Mouse (Mus musculus) liver, embryonic 11.5 days (tissue): ENCODE data around the gene Col23a1. TPM values are rescaled to one million over a fixed set of nuclear protein-coding genes. Genes with fewer than 3 reads are reported as not detected.

Source experiments
- ATAC-seq: fragments of 200-750 bp; cut with Nextera tagmentation; replicated peaks from 2 replicates; pipeline ENCODE4 v1.8.0; 2017; ENCODE audit warnings: moderate number of reproducible peaks, mild to moderate bottlenecking, moderate TSS enrichment, moderate library complexity; ENCODE audit not compliant: low FRiP score
- DNase-seq: peaks from one replicate; pipeline ENCODE4 v3.0.0-alpha.2; 2017; ENCODE audit warnings: low spot score
- H3K27ac ChIP-seq: fragments of 300-500 bp; sonication (generic); 2 replicates; pipeline ENCODE4 v1.5.1; 2014; ENCODE audit warnings: mild to moderate bottlenecking, low read depth, low read length, control low read depth
- H3K27me3 ChIP-seq: fragments of 300-500 bp; sonication (generic); replicated peaks from 2 replicates; pipeline ENCODE4 v1.6.1; 2014; ENCODE audit warnings: low read length, mixed read lengths; ENCODE audit not compliant: control insufficient read depth, insufficient read depth
- H3K36me3 ChIP-seq: fragments of 300-500 bp; sonication (generic); 2 replicates; pipeline ENCODE4 v1.6.1; 2014; ENCODE audit warnings: mild to moderate bottlenecking, low read length, moderate library complexity, mixed read lengths; ENCODE audit not compliant: control insufficient read depth, insufficient read depth
- H3K4me1 ChIP-seq: fragments of 300-500 bp; sonication (generic); replicated peaks from 2 replicates; pipeline ENCODE4 v1.6.1; 2014; ENCODE audit warnings: low read length, mixed read lengths; ENCODE audit not compliant: control insufficient read depth, insufficient read depth
- H3K4me2 ChIP-seq: fragments of 300-500 bp; sonication (generic); 2 replicates; pipeline ENCODE4 v1.6.1; 2014; ENCODE audit warnings: mild to moderate bottlenecking, control low read depth, moderate library complexity
- H3K4me3 ChIP-seq: fragments of 300-500 bp; sonication (generic); 2 replicates; pipeline ENCODE4 v1.5.1; 2014; ENCODE audit warnings: low read depth, low read length, control low read depth
- H3K9ac ChIP-seq: fragments of 300-500 bp; sonication (generic); 2 replicates; pipeline ENCODE4 v1.6.1; 2014; ENCODE audit warnings: low read depth, low read length, control low read depth
- H3K9me3 ChIP-seq: fragments of 300-500 bp; sonication (generic); 2 replicates; pipeline ENCODE4 v1.6.1; 2016; ENCODE audit warnings: low read length, inconsistent platforms, mixed read lengths; ENCODE audit not compliant: control insufficient read depth
- WGBS: fragments of 180-500 bp; shearing (Covaris S2); extraction: QIAGEN DNeasy Blood & Tissue Kit; methylation state at CpG from one replicate; pipeline ENCODE4 v1.1.7; 2014; 5-methylcytosine and 5-hydroxymethylcytosine counted together
- polyA plus RNA-seq: library from polyadenylated mRNA; unstranded; fragments of >200 nt; fragmentation: Nextera tagmentation; extraction: Ambion mirVana; gene quantifications from 2 replicates; pipeline ENCODE4 v1.2.1, GENCODE M21; 2014

Gene Col23a1
- polyA plus RNA-seq, 1 experiment from 2014 or later = 2.0 TPM

- Histone ChIP-seq H3K27me3 (no peaks in the 10 kb centered on the region), H3K4me3 (no peak overlapping the region), H3K9ac (no peak overlapping the region), H3K27ac (no peak overlapping the region), H3K9me3 (no peaks in the 10 kb centered on the region), H3K4me1 (no peaks in the 10 kb centered on the region; the same call in 1 of the 2 replicates), H3K36me3 (no peaks in the 10 kb centered on the region), H3K4me2 (no peak overlapping the region)
- ATAC-seq (no peak), DNase-seq (no peak)
- 74% methylated on average over 7 of the region's 7 CpGs for WGBS
Observed at GRCm38 (mm10) chr11:51338416-51338815, 48.7 kb downstream of the Col23a1 start.

DNA sequence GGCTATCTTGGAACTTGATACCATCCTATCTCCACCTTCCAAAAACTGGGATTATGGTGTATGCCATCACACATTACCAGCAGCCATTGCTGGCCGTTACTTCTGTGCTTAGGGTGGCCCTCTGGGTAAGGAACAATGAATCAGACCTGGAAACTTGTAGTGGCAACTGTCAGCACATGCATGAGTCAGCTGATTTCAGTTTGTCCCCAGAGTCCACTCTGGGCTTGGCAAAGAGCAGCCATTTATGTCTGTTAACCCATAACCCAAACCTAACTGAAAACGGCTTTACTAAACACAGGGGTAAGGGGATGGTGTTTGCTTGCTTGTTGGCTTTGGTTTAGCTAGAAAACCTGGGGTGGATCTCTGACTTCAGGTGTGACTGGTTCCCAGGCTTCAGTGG is 51.4 kb downstream of the Col23a1 start:
- ATAC-seq (no peak), DNase-seq (no peak)
- Histone ChIP-seq H3K27me3 (no peaks in the 10 kb centered on the region), H3K4me2 (no peak overlapping the region), H3K36me3 (no peaks in the 10 kb centered on the region), H3K4me3 (no peak overlapping the region), H3K4me1 (no peaks in the 10 kb centered on the region; the same call in 1 of the 2 replicates), H3K27ac (no peak overlapping the region), H3K9me3 (no peaks in the 10 kb centered on the region), H3K9ac (no peak overlapping the region)
- 72% methylated on average over 2 of the region's 2 CpGs for WGBS

DNA sequence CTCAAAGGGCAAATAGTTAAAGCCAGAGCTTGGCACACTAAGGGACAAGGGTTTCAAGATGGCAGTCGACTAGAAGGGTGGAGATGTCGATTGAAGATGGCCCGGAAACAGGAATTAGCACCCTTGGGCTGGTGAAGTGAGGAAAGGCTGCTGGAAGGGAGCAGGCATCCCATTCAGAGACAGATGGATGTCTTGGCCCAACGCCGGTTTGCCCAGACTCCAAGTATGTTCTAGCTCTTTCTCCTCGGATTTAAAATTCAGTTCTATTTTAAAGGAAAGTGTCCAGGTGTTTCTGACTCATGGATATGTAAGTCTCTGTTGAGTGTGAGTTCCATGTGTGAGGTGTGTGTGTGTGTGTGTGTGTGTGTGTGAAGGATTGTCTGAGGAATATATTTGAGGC is 53.1 kb downstream of the Col23a1 start:
- no peak for ATAC-seq
- no peaks in the 10 kb centered on the region; the same call in 1 of the 2 replicates for H3K4me1 ChIP-seq
- no peak overlapping the region for H3K9ac ChIP-seq
- H3K4me3 ChIP-seq = no peak overlapping the region
- H3K27ac ChIP-seq = no peak overlapping the region
- no peaks in the 10 kb centered on the region for H3K36me3 ChIP-seq
- 83% methylated on average over 6 of the region's 6 CpGs for WGBS
- H3K27me3 ChIP-seq = no peaks in the 10 kb centered on the region
- no peaks in the 10 kb centered on the region for H3K9me3 ChIP-seq
- no peak overlapping the region for H3K4me2 ChIP-seq
- DNase-seq = no peak

GRCm38 (mm10) chr11:51343312-51343711 is 53.6 kb downstream of the Col23a1 start:
- Histone ChIP-seq H3K27ac (no peak overlapping the region), H3K36me3 (no peaks in the 10 kb centered on the region), H3K27me3 (no peaks in the 10 kb centered on the region), H3K9ac (no peak overlapping the region), H3K9me3 (no peaks in the 10 kb centered on the region), H3K4me3 (no peak overlapping the region), H3K4me2 (no peak overlapping the region), H3K4me1 (no peaks in the 10 kb centered on the region; the same call in 1 of the 2 replicates)
- WGBS = 73% methylated on average over 4 of the region's 4 CpGs
- ATAC-seq = no peak
- DNase-seq = no peak

DNA sequence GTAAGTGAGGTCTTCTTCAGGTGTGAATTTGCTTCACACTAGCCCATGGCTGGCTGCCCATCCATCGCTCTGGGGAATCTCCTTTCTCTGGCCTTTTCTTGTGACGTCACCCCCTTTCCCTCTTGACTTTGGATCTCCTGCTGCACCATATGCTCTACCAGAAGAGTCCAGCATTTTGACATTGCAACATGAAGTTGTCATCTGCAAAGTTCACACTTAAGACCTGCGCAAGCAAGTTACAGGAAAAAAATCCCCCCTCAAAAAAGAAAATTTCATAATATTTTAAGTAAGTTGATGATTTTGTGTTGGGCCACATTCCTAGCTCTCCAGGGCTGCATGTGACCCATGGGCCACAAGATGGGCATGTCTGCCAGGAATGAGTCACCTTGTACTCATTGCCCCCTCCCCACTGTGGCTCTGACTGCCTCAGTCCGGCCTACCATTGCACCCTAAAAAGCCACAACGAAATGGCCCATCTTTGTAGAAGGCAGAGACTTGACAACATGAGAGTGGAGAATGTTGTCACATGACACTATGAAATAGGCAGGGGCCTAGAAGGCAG is 54.1 kb downstream of the Col23a1 start:
- no peaks in the 10 kb centered on the region; the same call in 1 of the 2 replicates for H3K4me1 ChIP-seq
- H3K27me3 ChIP-seq = no peaks in the 10 kb centered on the region
- H3K4me2 ChIP-seq = no peak overlapping the region
- no peak overlapping the region for H3K4me3 ChIP-seq
- 83% methylated on average over 5 of the region's 5 CpGs for WGBS
- no peak for ATAC-seq
- H3K9ac ChIP-seq = no peak overlapping the region
- H3K36me3 ChIP-seq = no peaks in the 10 kb centered on the region
- no peak overlapping the region for H3K27ac ChIP-seq
- DNase-seq = no peak
- H3K9me3 ChIP-seq = no peaks in the 10 kb centered on the region

- no peak for ATAC-seq
- no peak for DNase-seq
- Histone ChIP-seq H3K9ac (no peak overlapping the region), H3K4me3 (no peak overlapping the region), H3K27ac (no peak overlapping the region), H3K4me1 (no peaks in the 10 kb centered on the region; the same call in 1 of the 2 replicates), H3K9me3 (no peaks in the 10 kb centered on the region), H3K4me2 (no peak overlapping the region), H3K27me3 (no peaks in the 10 kb centered on the region), H3K36me3 (no peaks in the 10 kb centered on the region)
- WGBS = 87% methylated on average over 21 of the region's 21 CpGs
Observed at GRCm38 (mm10) chr11:51345481-51346465, 56.1 kb downstream of the Col23a1 start.

DNA sequence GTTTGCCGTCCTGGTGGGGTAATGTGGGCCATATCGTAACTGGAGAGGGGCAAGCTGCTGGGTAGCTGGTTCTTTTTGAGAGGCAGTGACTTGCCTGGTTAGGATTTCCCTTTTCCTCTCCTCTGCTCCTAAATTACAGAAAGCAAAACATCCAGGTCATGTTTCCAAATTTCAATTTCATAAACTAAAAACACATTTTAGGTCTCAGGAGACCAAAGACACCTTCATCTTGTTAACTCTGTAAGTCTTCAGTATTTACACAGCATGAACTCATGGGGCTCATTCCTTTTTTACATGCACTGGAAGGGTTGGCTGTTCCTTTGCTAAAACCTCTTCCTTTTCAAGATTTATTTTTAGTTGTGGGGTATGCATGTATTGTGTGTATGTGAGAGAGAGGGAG is 58.0 kb downstream of the Col23a1 start:
- no peaks in the 10 kb centered on the region for H3K36me3 ChIP-seq
- WGBS = 76% methylated on average over 2 of the region's 2 CpGs

DNA sequence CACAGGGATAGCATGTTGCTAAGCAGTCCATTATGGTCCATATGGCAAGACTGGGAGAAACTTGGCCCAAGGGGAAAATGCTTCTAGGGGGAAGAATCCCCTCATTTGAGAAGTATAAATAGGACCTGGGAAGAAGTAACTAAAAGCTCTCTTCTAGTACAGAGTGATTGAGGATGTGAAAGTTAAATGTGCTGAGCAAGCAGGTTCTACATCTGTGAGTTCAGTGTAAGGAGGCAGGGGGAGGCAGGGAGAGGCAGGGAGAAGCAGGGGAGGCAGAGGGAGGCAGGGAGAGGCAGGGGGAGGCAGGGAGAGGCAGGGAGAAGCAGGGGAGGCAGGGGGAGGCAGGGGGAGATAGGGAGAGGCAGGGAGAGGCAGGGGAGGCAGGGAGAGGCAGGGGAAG is 59.9 kb downstream of the Col23a1 start:
- Histone ChIP-seq H3K27me3 (no peaks in the 10 kb centered on the region), H3K4me1 (no peaks in the 10 kb centered on the region), H3K9ac (no peak overlapping the region), H3K36me3 (no peaks in the 10 kb centered on the region), H3K4me2 (no peak overlapping the region), H3K9me3 (no peaks in the 10 kb centered on the region), H3K27ac (no peak overlapping the region), H3K4me3 (no peak overlapping the region)
- DNase-seq (no peak), ATAC-seq (no peak)

More for the DNA sequence above, 58.0 kb downstream of the Col23a1 start:
- Histone ChIP-seq H3K27me3 (no peaks in the 10 kb centered on the region), H3K4me3 (no peak overlapping the region), H3K4me2 (no peak overlapping the region), H3K9me3 (no peaks in the 10 kb centered on the region), H3K27ac (no peak overlapping the region), H3K4me1 (no peaks in the 10 kb centered on the region; the same call in 1 of the 2 replicates), H3K9ac (no peak overlapping the region)
- ATAC-seq = no peak
- no peak for DNase-seq
